Mouse (Mus musculus) hindbrain, embryonic 13.5 days (tissue): ENCODE results near the gene Ppfibp2. TPM values are rescaled to one million over a fixed set of nuclear protein-coding genes. Genes with fewer than 3 reads are reported as not detected.

Experiments used
- ATAC-seq: fragments of 200-750 bp; cut with Nextera tagmentation; 2 replicates; pipeline ENCODE4 v1.8.0; 2017; ENCODE audit warnings: moderate TSS enrichment; ENCODE audit not compliant: low FRiP score
- H3K27ac ChIP-seq: fragments of 300-500 bp; sonication (generic); 2 replicates; pipeline ENCODE4 v1.5.1; 2015; ENCODE audit warnings: inconsistent platforms, mild to moderate bottlenecking, moderate library complexity
- H3K27me3 ChIP-seq: fragments of 300-500 bp; sonication (generic); 2 replicates; pipeline ENCODE4 v1.6.1; 2015; ENCODE audit warnings: mild to moderate bottlenecking, inconsistent platforms
- H3K36me3 ChIP-seq: fragments of 300-500 bp; sonication (generic); 2 replicates; pipeline ENCODE4 v1.6.1; 2015; ENCODE audit warnings: mild to moderate bottlenecking, inconsistent platforms
- H3K4me1 ChIP-seq: fragments of 300-500 bp; sonication (generic); replicated peaks from 2 replicates; pipeline ENCODE4 v1.6.1; 2015; ENCODE audit warnings: inconsistent platforms
- H3K4me2 ChIP-seq: fragments of 300-500 bp; sonication (generic); 2 replicates; pipeline ENCODE4 v1.6.1; 2015; ENCODE audit warnings: inconsistent platforms, mild to moderate bottlenecking, moderate library complexity
- H3K4me3 ChIP-seq: fragments of 300-500 bp; sonication (generic); 2 replicates; pipeline ENCODE4 v1.5.1; 2015; ENCODE audit warnings: mild to moderate bottlenecking, inconsistent platforms
- H3K9ac ChIP-seq: fragments of 300-500 bp; sonication (generic); 2 replicates; pipeline ENCODE4 v1.6.1; 2015; ENCODE audit warnings: mild to moderate bottlenecking, inconsistent platforms
- H3K9me3 ChIP-seq: fragments of 300-500 bp; sonication (generic); 2 replicates; pipeline ENCODE4 v1.6.1; 2016; ENCODE audit warnings: inconsistent platforms
- WGBS: fragments of 180-500 bp; shearing (Covaris S2); methylation state at CpG from one replicate; pipeline ENCODE4 v1.1.7; 2015; 5-methylcytosine and 5-hydroxymethylcytosine counted together
- polyA plus RNA-seq: library from polyadenylated mRNA; unstranded; fragments of >200 nt; fragmentation: Nextera tagmentation; extraction: Ambion mirVana; gene quantifications from 2 replicates; pipeline ENCODE4 v1.2.1, GENCODE M21; 2015

The Ppfibp2 gene
- polyA plus RNA-seq, 1 experiment from 2014 or later = 2.4 TPM

- Histone ChIP-seq H3K4me3 (no peak overlapping the region), H3K9me3 (no peaks in the 10 kb centered on the region), H3K9ac (no peak overlapping the region), H3K27ac (no peak overlapping the region), H3K4me2 (peak overlapping the region; percentile 89), H3K27me3 (peaks cover 9% of the 10 kb centered on the region), H3K4me1 (peaks cover 13% of the 10 kb centered on the region), H3K36me3 (no peaks in the 10 kb centered on the region)
- ATAC-seq = no peak
- WGBS = 31% methylated on average over 7 of the region's 7 CpGs
Measured at GRCm38 (mm10) chr7:107593904-107594303, 1.1 kb upstream of the Ppfibp2 start.

DNA sequence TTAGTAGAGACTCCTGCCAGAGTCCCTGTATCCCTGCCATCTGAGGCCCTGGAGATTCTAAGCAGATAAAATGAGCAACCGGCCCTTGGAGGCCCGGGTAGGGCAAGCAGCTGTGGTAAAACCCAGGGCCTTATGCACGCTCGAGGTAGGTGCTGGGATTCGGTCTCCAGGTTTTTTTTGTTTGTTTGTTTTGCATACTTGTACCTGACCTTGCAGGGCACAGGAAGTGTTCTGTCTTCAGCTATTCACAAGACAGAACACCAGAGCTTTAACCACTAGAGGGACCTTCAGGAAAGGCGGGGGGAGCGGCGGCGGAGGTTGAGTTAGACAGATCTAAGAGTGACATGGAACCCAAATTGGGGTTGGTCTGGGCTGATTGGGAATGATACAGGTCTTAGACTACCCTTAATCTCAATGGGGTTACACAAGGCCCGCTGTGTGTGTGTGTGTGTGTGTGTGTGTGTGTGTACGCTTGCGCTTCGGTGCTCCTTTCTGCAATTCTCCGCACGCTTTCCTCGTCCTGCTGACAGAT is 616 bp upstream of the Ppfibp2 start:
- Histone ChIP-seq H3K27me3 (peaks cover 9% of the 10 kb centered on the region), H3K4me2 (peak overlapping the region; percentile 89), H3K9me3 (no peaks in the 10 kb centered on the region), H3K27ac (no peak overlapping the region), H3K36me3 (no peaks in the 10 kb centered on the region), H3K4me3 (peak overlapping the region; percentile 58), H3K9ac (peak overlapping the region; percentile 68), H3K4me1 (peaks cover 13% of the 10 kb centered on the region)
- 4% methylated on average over 16 of the region's 16 CpGs for WGBS
- peak; percentile 78 for ATAC-seq

GRCm38 (mm10) chr7:107595426-107595825 is 419 bp downstream of the Ppfibp2 start:
- Histone ChIP-seq H3K4me2 (peak overlapping the region; percentile 89), H3K36me3 (no peaks in the 10 kb centered on the region), H3K9me3 (no peaks in the 10 kb centered on the region), H3K9ac (peak overlapping the region; percentile 68), H3K4me1 (peaks cover 13% of the 10 kb centered on the region), H3K27me3 (peaks cover 9% of the 10 kb centered on the region), H3K27ac (no peak overlapping the region), H3K4me3 (peak overlapping the region; percentile 58)
- no peak for ATAC-seq
- 14% methylated on average over 13 of the region's 13 CpGs for WGBS

DNA sequence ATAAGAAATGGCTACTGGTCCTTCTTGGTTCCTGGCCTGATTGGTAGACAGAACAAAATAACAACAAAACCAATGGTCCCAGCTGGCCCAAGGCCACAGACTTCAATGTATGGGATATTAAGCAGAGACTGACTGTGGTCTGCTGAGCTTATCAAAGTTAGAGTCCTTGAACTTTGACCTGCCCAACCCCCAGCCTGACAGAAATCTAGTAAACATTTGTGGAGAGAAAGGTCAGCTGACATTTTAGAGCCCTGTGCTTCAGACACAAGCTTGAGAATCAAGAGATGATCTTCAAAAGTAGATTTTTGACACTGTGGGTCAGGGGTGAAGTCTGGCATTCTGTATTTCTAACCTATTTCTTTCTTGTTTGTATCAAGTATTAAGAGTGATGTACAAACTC is 1.7 kb downstream of the Ppfibp2 start:
- no peak overlapping the region for H3K9ac ChIP-seq
- peaks cover 9% of the 10 kb centered on the region for H3K27me3 ChIP-seq

DNA sequence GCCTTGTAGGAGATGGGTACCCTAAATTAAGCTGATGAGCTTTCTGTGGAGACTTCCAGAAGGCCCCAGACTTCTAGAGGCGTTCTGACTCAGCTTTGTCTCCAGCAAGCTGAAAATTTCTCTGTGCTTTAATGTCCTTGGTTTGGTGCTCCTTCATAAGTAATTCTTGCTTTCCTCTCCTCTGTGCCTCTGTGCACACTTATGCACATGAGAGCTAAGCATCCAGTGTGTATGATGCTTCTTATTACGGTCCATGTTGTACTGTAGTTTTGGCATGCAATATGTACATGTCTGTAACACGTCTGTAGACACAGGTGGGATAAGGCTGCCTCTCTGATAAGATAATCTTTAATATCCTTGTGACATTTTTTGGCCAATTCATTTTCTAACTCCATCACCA is 2.9 kb downstream of the Ppfibp2 start:
- no peaks in the 10 kb centered on the region for H3K36me3 ChIP-seq
- peaks cover 13% of the 10 kb centered on the region for H3K4me1 ChIP-seq
- ATAC-seq = no peak
- H3K9ac ChIP-seq = no peak overlapping the region
- H3K27me3 ChIP-seq = peaks cover 9% of the 10 kb centered on the region
- H3K4me3 ChIP-seq = no peak overlapping the region
- H3K27ac ChIP-seq = no peak overlapping the region
- WGBS = 90% methylated on average over 3 of the region's 3 CpGs
- H3K4me2 ChIP-seq = no peak overlapping the region
- no peaks in the 10 kb centered on the region for H3K9me3 ChIP-seq

More for the DNA sequence above, 1.7 kb downstream of the Ppfibp2 start:
- Histone ChIP-seq H3K36me3 (no peaks in the 10 kb centered on the region), H3K4me1 (peaks cover 13% of the 10 kb centered on the region), H3K9me3 (no peaks in the 10 kb centered on the region), H3K27ac (no peak overlapping the region), H3K4me2 (no peak overlapping the region), H3K4me3 (no peak overlapping the region)
- ATAC-seq = no peak

DNA sequence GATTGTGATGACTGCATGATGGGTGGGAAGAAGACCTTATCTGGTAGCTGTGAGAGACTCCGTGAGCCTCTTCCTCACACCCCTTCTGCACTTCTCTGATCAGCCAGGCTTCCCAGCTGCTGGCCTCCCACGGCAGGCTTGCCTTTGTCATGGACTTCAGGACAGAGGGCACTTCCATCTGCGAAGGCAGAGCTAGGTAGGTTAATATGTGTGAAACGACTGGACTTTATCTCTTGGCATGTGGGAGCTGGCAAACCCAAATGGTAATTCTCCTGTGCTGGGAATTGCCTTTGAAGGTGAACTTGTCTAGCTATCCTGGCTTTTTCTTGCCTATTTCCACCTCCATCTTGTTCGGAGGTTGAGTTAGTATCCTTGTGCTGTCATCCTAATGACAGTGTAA is 5.6 kb downstream of the Ppfibp2 start:
- no peak overlapping the region for H3K4me3 ChIP-seq
- no peak overlapping the region for H3K4me2 ChIP-seq
- no peak overlapping the region for H3K27ac ChIP-seq
- H3K27me3 ChIP-seq = peaks cover 1% of the 10 kb centered on the region
- H3K9me3 ChIP-seq = no peaks in the 10 kb centered on the region
- 75% methylated on average over 5 of the region's 5 CpGs for WGBS
- H3K36me3 ChIP-seq = no peaks in the 10 kb centered on the region
- no peak for ATAC-seq
- H3K9ac ChIP-seq = no peak overlapping the region
- no peaks in the 10 kb centered on the region; the same call in 1 of the 2 replicates for H3K4me1 ChIP-seq

DNA sequence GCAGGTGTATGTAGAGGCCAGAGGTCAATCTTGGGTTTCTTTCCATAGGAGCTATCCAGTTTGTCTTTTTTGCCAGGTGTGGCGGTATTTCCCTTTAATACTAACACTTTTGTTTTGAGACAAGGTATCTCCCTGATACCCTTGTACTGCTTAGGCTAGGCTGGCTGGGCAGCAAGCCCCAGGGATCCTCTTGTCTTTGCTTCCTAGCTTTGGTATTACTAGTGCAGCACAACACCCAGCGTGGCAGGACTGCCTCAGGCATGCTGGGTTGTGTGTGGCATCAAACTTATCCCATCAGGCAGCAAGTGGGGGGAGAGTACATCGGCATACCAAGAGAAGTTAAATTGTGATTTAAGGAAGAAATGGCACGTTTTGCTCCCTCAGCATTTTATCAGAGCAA is 7.5 kb downstream of the Ppfibp2 start:
- Histone ChIP-seq H3K27ac (no peak overlapping the region), H3K4me2 (no peak overlapping the region), H3K4me3 (no peak overlapping the region), H3K27me3 (no peaks in the 10 kb centered on the region; the same call in 1 of the 2 replicates), H3K9me3 (no peaks in the 10 kb centered on the region), H3K9ac (no peak overlapping the region), H3K36me3 (no peaks in the 10 kb centered on the region), H3K4me1 (no peaks in the 10 kb centered on the region)
- 75% methylated on average over 4 of the region's 4 CpGs for WGBS
- no peak for ATAC-seq

- Histone ChIP-seq H3K4me3 (no peak overlapping the region), H3K9ac (no peak overlapping the region), H3K36me3 (no peaks in the 10 kb centered on the region), H3K27ac (no peak overlapping the region), H3K4me1 (no peaks in the 10 kb centered on the region), H3K4me2 (no peak overlapping the region), H3K27me3 (no peaks in the 10 kb centered on the region; the same call in 1 of the 2 replicates), H3K9me3 (no peaks in the 10 kb centered on the region)
- WGBS = 54% methylated on average over 6 of the region's 6 CpGs
- no peak for ATAC-seq
Measured at GRCm38 (mm10) chr7:107602913-107603312, 7.9 kb downstream of the Ppfibp2 start.

DNA sequence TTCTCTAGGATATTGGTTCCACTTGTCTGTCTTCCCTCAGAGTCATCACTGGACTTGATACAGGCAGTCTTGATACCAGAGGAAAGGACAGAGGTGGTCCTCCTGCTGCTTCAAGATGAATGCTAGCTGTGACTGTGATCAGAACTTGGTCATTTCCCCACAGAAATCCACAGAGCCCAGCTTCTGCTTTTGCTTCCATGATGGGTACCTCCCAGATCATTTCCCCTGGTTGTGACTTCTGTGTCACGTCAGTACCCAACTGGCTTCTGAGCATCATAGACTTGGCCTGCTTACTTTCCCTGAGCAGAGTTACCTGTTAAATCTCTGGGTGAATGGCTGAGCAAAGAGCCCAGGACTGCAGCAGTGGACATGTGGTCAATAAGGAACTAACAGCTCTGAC is 12.8 kb downstream of the Ppfibp2 start:
- 97% methylated on average over 1 of the region's 1 CpGs for WGBS
- H3K4me2 ChIP-seq = no peak overlapping the region

DNA sequence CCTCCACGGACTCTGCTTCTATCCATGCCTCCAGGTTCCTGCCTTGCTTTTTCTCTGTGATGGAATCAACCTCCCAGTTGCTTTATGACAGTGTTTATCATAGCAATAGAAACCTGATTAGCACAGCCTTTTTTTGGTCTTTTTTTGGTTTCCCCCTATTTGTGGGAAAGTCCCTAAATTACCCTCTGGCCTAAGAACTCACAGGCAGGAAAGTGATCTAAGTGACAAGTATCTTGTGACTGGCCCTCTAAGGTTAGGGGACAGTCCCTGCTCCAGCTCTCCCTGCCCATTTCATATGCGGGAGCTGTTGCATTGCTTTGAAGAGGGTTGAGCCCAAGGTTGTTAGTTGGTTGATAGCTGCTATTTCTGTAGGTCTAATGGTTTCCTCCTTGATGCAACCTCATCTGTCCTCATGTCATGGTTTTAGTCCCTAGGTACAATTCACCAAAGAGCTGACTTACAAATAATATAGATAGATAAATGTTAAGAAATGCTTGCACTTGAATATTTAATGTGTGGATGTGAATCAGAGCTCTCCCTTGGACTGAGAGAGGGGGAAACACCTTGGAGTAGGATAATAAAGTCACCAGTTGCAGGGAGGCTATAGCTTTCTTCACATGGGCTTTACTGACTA is 14.7 kb downstream of the Ppfibp2 start:
- Histone ChIP-seq H3K4me1 (no peaks in the 10 kb centered on the region), H3K4me3 (no peak overlapping the region), H3K4me2 (no peak overlapping the region), H3K36me3 (no peaks in the 10 kb centered on the region), H3K9me3 (no peaks in the 10 kb centered on the region), H3K27me3 (no peaks in the 10 kb centered on the region), H3K27ac (no peak overlapping the region), H3K9ac (no peak overlapping the region)
- WGBS = 86% methylated on average over 2 of the region's 2 CpGs
- ATAC-seq = no peak

More for the DNA sequence above, 12.8 kb downstream of the Ppfibp2 start:
- no peaks in the 10 kb centered on the region for H3K4me1 ChIP-seq
- no peak overlapping the region for H3K27ac ChIP-seq
- H3K4me3 ChIP-seq = no peak overlapping the region
- ATAC-seq = no peak
- H3K27me3 ChIP-seq = no peaks in the 10 kb centered on the region
- H3K9ac ChIP-seq = no peak overlapping the region
- no peaks in the 10 kb centered on the region for H3K9me3 ChIP-seq
- H3K36me3 ChIP-seq = no peaks in the 10 kb centered on the region

DNA sequence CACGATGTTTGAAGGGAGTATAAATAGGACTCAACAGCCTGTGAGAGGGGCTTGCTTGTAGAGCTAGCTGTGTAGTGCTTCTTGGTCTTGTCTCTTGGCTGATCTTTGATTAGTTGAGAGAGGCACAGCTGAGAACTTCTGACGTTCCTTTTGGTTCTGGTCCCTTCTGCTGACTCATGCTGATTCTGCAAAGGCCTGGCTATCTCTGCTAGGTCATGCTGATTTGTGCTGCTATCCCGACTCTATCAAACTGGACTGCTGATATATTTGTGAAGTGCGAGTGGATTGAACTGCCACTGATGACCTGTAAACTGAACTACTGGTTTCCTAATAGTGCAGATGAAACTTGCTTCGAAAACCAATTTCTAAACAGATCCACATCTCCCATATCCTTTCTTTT is 15.9 kb downstream of the Ppfibp2 start:
- Histone ChIP-seq H3K27me3 (no peaks in the 10 kb centered on the region), H3K4me1 (no peaks in the 10 kb centered on the region)
- 93% methylated on average over 5 of the region's 5 CpGs for WGBS

DNA sequence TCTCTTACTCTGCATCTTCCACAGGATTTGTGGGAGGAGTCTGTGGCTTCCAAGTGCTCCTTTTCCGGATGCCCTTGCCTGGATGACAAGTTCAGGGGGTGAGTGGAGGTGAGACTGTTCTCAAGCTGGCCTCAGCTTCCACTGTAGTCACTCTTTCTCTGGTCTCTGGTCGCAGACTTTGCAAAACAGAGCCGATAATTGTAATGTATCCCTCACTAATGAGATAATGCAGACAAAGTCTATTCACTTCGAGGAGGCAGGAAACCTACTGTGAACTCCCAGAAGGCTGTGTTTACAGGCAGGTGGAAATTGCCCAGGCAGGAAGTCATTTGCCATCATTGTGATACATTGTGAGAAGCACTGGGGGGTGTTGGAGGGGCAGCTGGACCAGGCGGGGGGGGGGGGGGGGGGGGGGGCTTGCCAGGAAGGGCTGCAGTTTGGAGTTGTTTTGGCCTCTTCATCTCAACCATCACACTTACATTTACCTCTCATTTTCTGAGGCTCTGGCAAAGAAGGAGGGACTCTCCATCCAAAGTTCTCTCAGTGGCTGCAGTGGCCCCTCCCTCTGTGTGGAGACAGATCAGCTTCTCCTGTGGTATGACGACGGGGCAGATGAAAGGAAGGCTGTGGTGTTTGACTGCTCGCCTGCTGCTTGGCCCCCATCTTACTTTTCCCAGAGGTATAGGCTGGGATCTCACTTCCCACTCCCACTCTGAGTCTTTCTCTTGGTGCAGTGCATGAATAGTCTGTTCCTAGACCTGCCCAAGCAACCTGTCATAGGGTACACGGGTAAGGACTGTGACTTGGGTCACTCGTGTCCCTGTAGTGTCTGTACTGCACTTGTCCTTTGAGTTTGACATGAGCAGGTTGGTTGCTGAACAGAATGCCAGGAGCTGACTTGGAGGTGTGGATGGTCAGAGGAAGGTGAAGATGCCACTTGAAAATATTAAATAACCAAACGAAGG is 23.3 kb downstream of the Ppfibp2 start:
- H3K27me3 ChIP-seq = no peaks in the 10 kb centered on the region
- 0 out of 2 replicates have a peak, but pooled peaks have one; percentile 36 for ATAC-seq
- WGBS = 34% methylated on average over 11 of the region's 11 CpGs
- no peaks in the 10 kb centered on the region for H3K4me1 ChIP-seq
- H3K4me2 ChIP-seq = no peak overlapping the region
- H3K9me3 ChIP-seq = no peaks in the 10 kb centered on the region
- no peaks in the 10 kb centered on the region for H3K36me3 ChIP-seq
- no peak overlapping the region for H3K9ac ChIP-seq
- no peak overlapping the region for H3K27ac ChIP-seq
- H3K4me3 ChIP-seq = no peak overlapping the region

More for the DNA sequence above, 15.9 kb downstream of the Ppfibp2 start:
- Histone ChIP-seq H3K4me2 (no peak overlapping the region), H3K9me3 (no peaks in the 10 kb centered on the region), H3K36me3 (no peaks in the 10 kb centered on the region), H3K9ac (no peak overlapping the region), H3K27ac (no peak overlapping the region), H3K4me3 (no peak overlapping the region)
- no peak for ATAC-seq
